Mouse (Mus musculus) hindbrain, embryonic 10.5 days (tissue): ENCODE measurements around the gene Dnajc5g. TPM values are rescaled to one million over a fixed set of nuclear protein-coding genes. Genes with fewer than 3 reads are reported as not detected.
A peak's percentile ranks its signal among the peaks of the same experiment; 100 is the strongest.

Experiments
- DNase-seq: peaks from one replicate; pipeline ENCODE4 v3.0.0-alpha.2; 2017; ENCODE audit warnings: low spot score
- H3K27ac ChIP-seq: fragments of 300-500 bp; sonication (generic); 2 replicates; pipeline ENCODE4 v1.5.1; 2016; ENCODE audit warnings: mild to moderate bottlenecking, moderate library complexity
- H3K27me3 ChIP-seq: fragments of 300-500 bp; sonication (generic); 2 replicates; pipeline ENCODE4 v1.6.1; 2016; ENCODE audit warnings: mild to moderate bottlenecking; ENCODE audit not compliant: poor library complexity, insufficient read depth, severe bottlenecking
- H3K36me3 ChIP-seq: fragments of 300-500 bp; sonication (generic); 2 replicates; pipeline ENCODE4 v1.6.1; 2016; ENCODE audit warnings: mild to moderate bottlenecking, moderate library complexity
- H3K4me1 ChIP-seq: fragments of 300-500 bp; sonication (generic); replicated peaks from 2 replicates; pipeline ENCODE4 v1.6.1; 2016; ENCODE audit warnings: mild to moderate bottlenecking
- H3K4me3 ChIP-seq: fragments of 300-500 bp; sonication (generic); 2 replicates; pipeline ENCODE4 v1.5.1; 2016; ENCODE audit warnings: mild to moderate bottlenecking, moderate library complexity
- H3K9me3 ChIP-seq: fragments of 300-500 bp; sonication (generic); 2 replicates; pipeline ENCODE4 v1.6.1; 2016; ENCODE audit warnings: mild to moderate bottlenecking, moderate library complexity
- WGBS: fragments of 180-500 bp; shearing (Covaris S2); methylation state at CpG from one replicate; pipeline ENCODE4 v1.1.7; 2016; 5-methylcytosine and 5-hydroxymethylcytosine counted together
- polyA plus RNA-seq: library from polyadenylated mRNA; unstranded; fragments of >200 nt; fragmentation: Nextera tagmentation; extraction: Ambion mirVana; gene quantifications from 2 replicates; pipeline ENCODE4 v1.2.1, GENCODE M21; 2016

Gene Dnajc5g
- not detected in 2 replicates for polyA plus RNA-seq

DNA sequence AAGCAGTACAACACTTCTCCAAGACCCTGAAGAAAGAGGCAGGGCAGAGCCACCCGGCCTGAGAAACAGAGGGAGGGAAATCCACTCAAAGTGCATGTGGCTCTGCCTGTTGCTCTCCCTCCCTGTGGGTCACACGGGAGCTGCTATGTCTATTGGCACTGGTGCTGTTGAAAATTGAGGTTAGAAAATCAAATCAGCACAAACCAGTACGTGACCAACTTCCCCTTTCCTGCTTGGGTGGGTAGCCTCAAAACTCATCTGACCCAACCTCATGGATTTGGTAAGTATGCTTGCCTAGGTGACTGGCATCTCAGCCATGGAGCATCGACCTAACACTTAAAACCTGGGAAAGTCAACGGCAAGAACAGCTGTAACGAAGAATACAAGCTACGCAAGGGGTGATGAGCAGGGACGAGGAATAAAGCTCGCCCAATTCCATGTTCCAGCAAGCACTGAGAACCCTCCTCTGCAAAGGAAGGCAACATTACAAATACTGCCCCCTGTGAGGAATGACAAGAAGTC lies at the start of gene Dnajc5g:
Dnajc5g (plus strand) TSS at position 472 of the 522 bp plus-strand sequence.
- H3K4me3 ChIP-seq, result no peak within 1 kb of the TSS
- no peaks in the 10 kb centered on the region for H3K36me3 ChIP-seq
- H3K4me1 ChIP-seq, result no peaks in the 10 kb centered on the region

DNA sequence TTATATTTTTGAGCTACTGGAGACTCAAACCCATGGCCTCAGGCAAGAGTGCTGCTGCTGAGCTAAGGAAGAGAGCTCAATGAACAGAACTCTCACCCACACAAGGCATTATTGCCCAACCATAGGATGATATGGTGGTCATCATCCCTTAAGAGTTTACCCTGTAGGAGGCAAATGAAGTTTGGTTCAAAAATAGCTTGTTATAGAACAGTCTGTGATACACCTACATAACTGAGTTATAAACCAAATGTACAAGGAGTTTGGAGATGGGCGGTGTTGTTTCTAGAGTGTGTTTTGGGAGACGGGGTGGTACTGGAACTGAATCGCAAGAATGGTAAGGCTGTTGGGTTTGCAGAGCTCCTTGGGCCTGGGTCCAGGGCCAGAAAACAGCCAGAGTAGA lies 36.3 kb upstream of the Dnajc5g start:
- Histone ChIP-seq H3K27ac (no peak overlapping the region), H3K9me3 (no peaks in the 10 kb centered on the region), H3K36me3 (peaks cover 99% of the 10 kb centered on the region), H3K4me1 (no peaks in the 10 kb centered on the region), H3K4me3 (no peak overlapping the region), H3K27me3 (no peaks in the 10 kb centered on the region)
- WGBS, result 95% methylated on average over 3 of the region's 3 CpGs
- no peak for DNase-seq

More for the DNA sequence above, at the start of gene Dnajc5g:
- no peak for DNase-seq
- Histone ChIP-seq H3K27me3 (peaks cover 3% of the 10 kb centered on the region; the same call in 1 of the 2 replicates), H3K27ac (no peak within 1 kb of the TSS), H3K9me3 (no peaks in the 10 kb centered on the region)
- WGBS, result 84% methylated on average over 9 of the region's 9 CpGs

DNA sequence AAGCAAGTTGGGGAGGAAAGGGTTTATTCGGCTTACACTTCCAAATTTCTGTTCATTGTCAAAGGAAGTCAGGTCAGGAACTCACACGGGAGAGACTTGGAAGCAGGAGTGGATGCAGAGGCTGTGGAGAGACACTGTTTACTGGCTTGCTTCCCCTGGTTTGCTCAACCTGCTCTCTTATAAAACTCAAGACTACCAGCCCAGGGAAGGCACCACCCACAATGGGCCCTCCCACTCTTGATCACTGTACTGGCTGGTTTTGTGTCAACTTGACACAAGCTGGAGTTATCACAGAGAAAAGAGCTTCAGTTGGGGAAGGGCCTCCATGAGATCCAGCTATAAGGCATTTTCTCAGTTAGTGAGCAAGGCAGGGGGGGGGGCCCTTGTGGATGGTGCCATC lies 35.0 kb upstream of the Dnajc5g start:
- 97% methylated on average over 2 of the region's 2 CpGs for WGBS
- H3K27me3 ChIP-seq, result no peaks in the 10 kb centered on the region

DNA sequence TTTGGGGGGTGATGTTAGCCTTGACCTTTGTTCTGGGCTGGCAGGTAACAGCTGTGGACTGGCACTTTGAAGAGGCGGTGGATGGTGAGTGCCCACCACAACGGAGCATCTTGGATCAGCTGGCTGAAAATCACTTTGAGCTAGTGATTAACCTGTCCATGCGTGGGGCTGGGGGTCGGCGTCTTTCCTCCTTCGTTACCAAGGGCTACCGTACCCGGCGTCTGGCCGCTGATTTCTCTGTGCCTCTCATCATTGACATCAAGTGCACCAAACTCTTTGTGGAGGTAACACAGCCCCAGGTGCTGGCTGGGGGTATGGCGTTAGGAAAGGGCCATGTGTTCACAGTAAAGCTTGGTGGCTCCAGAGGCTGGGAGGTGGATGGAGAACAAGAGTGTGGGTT lies 34.3 kb upstream of the Dnajc5g start:
- Histone ChIP-seq H3K27me3 (no peaks in the 10 kb centered on the region), H3K27ac (no peak overlapping the region), H3K4me1 (no peaks in the 10 kb centered on the region), H3K36me3 (peaks cover 100% of the 10 kb centered on the region), H3K4me3 (no peak overlapping the region), H3K9me3 (no peaks in the 10 kb centered on the region)
- DNase-seq, result no peak
- WGBS, result 93% methylated on average over 11 of the region's 11 CpGs

More for the DNA sequence above, 35.0 kb upstream of the Dnajc5g start:
- H3K4me1 ChIP-seq, result no peaks in the 10 kb centered on the region
- peaks cover 100% of the 10 kb centered on the region for H3K36me3 ChIP-seq
- DNase-seq, result no peak
- H3K4me3 ChIP-seq, result no peak overlapping the region
- no peaks in the 10 kb centered on the region for H3K9me3 ChIP-seq
- no peak overlapping the region for H3K27ac ChIP-seq

DNA sequence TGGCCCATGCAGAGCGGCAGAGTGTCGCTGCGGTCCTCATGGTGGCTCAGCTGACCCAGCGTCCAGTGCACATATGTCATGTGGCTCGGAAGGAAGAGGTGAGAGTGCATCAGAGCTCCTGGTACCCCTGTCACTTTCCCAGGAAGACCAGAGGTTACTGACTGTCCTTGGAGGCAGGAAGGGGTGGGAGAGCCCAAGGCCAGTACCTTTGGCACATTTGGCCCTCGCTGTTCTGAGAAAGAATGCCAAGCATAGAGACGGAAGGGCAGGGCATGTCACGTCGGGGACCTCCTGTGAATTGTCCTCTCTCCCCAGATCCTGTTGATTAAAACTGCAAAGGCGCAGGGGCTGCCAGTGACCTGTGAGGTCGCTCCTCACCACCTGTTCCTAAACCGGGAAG lies 32.9 kb upstream of the Dnajc5g start:
- Histone ChIP-seq H3K4me1 (no peaks in the 10 kb centered on the region), H3K4me3 (no peak overlapping the region), H3K27me3 (no peaks in the 10 kb centered on the region), H3K9me3 (no peaks in the 10 kb centered on the region), H3K36me3 (peaks cover 100% of the 10 kb centered on the region), H3K27ac (no peak overlapping the region)
- no peak for DNase-seq
- 94% methylated on average over 12 of the region's 12 CpGs for WGBS

DNA sequence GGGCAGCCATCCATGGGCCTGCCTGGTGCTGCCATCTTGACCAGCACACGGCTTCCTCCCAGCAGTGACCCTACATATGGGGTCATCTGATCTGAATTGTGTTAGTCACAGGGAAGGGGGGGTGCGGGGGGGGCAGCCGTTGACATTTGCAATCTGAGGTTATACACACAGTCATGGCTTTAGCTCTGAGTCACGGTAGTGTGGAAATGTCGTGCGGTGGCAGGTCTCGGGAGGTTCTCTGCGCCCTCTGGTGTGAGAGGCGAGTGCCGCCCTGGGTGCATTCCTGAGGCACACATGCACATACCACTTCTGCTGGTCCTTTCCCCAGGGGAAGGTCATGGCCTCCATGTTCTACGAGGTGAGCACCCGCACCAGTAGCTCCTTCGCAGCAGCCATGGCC lies 29.7 kb upstream of the Dnajc5g start:
- no peaks in the 10 kb centered on the region for H3K27me3 ChIP-seq
- H3K9me3 ChIP-seq, result no peaks in the 10 kb centered on the region
- H3K27ac ChIP-seq, result no peak overlapping the region
- WGBS, result 90% methylated on average over 13 of the region's 13 CpGs
- H3K4me3 ChIP-seq, result no peak overlapping the region
- DNase-seq, result no peak
- H3K36me3 ChIP-seq, result peaks cover 79% of the 10 kb centered on the region
- H3K4me1 ChIP-seq, result no peaks in the 10 kb centered on the region

DNA sequence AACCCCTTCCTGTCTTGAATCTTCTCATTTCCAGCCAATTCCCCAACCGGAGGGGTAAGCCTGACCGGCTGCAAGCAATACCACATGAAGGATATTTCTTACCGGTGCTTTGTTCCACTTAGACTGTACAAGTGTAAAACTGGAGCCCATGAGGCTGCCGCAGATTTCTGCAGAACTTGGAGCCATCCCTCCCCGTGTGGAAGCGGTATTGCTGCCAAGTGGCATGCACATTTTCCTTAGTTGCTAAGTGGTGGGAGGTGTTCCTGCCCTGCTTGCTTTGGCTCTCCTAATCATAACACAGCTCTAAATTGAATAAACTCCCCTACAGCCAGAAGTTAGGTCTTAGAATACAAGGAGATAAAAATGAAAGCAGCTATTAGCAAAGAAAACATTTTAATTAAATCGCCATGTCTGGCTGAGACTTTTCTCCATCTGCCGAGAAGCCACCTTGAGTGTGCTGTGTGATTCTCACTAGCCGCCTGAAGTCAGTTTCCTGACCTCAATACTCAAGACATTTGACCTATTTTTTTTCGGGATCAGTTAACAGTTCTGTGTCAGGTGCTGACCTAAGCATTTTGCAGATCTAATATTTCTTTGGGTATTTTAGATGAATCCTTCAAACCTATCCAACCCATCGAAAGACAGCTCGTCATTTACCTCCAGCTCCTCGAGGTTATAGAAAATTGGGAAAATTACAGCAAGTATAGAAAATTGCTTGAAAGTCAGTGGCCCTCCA lies 25.9 kb upstream of the Dnajc5g start:
- Histone ChIP-seq H3K36me3 (peaks cover 41% of the 10 kb centered on the region), H3K4me1 (peaks cover 23% of the 10 kb centered on the region), H3K9me3 (no peaks in the 10 kb centered on the region), H3K4me3 (no peak overlapping the region), H3K27ac (no peak overlapping the region), H3K27me3 (peaks cover 11% of the 10 kb centered on the region)
- WGBS, result 83% methylated on average over 13 of the region's 13 CpGs
- no peak for DNase-seq

DNA sequence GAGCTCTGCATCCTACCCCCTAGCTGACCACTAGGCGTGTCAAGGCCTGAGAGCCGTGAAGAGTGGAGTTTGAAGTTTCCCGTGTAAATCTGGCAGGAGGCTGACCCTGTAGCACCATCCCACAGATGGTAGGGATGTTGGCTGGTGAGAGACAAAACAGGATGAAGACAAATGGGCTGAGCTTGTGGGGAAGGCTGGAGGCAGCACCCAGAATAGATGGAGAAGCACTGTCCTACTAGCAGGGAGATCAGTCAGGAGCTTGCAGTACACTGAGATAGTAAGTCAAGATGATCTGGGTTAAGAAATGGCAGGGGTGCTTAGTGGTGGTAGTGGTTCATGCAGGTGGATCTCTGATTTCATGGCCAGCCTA lies 25.3 kb upstream of the Dnajc5g start:
- Histone ChIP-seq H3K36me3 (peaks cover 35% of the 10 kb centered on the region), H3K9me3 (no peaks in the 10 kb centered on the region), H3K27ac (no peak overlapping the region), H3K4me1 (peaks cover 23% of the 10 kb centered on the region), H3K4me3 (no peak overlapping the region), H3K27me3 (peaks cover 17% of the 10 kb centered on the region)
- WGBS, result 65% methylated on average over 3 of the region's 3 CpGs
- no peak for DNase-seq

DNA sequence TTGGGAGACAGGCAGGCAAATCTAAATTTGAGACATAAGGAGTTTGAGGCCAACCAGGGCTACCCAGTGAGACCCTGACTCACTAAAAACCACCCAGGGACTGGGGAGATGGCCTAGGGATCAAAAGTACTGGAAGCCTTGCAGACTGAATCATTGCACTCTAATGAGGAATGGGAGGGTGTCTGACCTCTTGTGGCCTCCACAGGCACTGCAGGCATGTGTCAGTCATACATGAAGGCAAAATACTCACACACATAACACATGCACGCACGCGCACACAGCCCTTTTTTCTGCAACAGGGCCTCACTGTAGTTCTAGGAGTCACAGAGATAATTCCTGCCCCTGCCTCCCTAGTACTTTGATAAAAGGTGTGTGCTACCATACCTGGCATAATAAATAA lies 24.7 kb upstream of the Dnajc5g start:
- H3K4me3 ChIP-seq, result no peak overlapping the region
- peaks cover 23% of the 10 kb centered on the region for H3K27me3 ChIP-seq
- H3K9me3 ChIP-seq, result no peaks in the 10 kb centered on the region
- 76% methylated on average over 3 of the region's 3 CpGs for WGBS
- H3K4me1 ChIP-seq, result peaks cover 29% of the 10 kb centered on the region
- H3K27ac ChIP-seq, result no peak overlapping the region
- H3K36me3 ChIP-seq, result peaks cover 29% of the 10 kb centered on the region
- DNase-seq, result peak; percentile 56

DNA sequence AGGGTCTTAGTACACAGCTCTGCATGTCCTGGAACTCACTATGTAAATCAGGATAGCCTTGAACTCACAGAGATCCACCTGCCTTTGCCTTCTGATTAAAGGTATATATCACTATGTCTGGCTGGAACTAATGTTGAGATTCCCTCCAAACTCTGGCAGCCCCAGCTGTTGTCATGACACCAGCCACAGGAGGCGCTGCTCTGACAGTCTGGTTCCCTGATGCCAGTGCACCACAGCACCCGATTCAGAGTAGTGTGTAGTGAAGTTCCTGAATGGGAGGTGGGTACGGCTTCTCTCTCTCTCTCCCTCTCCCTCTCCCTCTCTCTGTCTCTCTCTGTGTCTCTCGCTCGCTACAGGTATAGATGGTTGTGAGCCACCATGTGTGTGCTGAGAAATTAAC lies 23.7 kb upstream of the Dnajc5g start:
- Histone ChIP-seq H3K36me3 (peaks cover 19% of the 10 kb centered on the region), H3K9me3 (no peaks in the 10 kb centered on the region), H3K4me1 (peaks cover 34% of the 10 kb centered on the region), H3K27ac (peak overlapping the region; percentile 67), H3K27me3 (peaks cover 30% of the 10 kb centered on the region), H3K4me3 (peak overlapping the region; percentile 7; the same call in 1 of the 2 replicates)
- DNase-seq, result peak; percentile 67
- 7% methylated on average over 5 of the region's 5 CpGs for WGBS

DNA sequence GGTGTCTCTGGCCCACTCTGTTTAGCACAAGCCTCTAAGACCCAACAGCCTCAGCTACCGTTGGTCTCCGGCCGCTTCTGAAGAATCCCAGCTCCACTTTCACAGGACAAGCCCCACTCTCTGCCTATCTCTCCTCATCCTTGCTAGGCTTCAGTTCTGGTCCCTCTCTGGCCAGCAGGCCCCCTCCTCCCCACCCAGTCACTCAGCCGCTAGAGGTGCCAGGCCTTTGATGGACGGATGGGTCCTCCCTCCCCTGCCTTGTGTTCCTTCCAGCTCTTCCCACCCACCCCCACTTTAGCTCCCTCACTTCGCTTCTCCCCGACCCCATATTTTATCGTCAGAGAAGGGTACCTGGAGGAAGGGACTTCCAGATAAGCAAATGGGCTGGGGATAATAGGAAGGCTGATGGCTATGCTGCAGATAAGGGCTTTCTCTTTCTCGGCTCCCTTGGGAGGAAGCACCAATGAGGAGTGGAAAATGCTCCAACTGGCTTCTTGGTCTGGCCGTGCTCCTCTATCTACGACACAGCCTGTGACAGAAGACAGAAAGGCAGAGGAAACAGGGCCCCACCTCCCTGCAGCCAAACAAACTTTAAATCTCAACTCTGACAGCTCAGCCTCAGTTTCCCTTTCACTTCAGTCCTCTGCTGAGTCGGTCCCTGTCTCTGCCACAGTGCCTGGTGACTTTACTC lies 23.0 kb upstream of the Dnajc5g start:
- WGBS, result 38% methylated on average over 12 of the region's 12 CpGs
- DNase-seq, result no peak
- peak overlapping the region; percentile 67 for H3K27ac ChIP-seq

DNA sequence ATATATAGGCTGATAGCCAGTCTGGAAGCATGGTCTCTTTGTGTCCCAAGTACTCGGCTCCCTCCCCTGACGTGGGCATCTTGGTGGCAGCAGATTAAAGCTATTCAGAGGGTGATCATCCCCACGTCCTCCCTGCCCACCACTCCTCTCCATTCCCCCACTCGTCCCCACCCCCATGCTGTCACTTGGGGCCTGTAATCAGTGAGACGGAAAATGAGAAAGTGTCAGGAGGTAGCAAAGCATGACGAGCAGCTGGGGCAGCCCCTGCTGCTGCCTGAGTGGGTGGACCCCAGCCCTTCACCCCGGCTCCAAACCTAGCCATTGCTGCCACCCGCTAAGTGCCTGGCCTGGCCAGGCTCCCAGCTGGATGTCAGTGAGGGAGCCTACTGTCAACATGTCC lies 22.1 kb upstream of the Dnajc5g start:
- H3K4me1 ChIP-seq, result peaks cover 34% of the 10 kb centered on the region
- peak overlapping the region; percentile 67; the same call in 1 of the 2 replicates for H3K27ac ChIP-seq
- H3K27me3 ChIP-seq, result peaks cover 46% of the 10 kb centered on the region
- no peaks in the 10 kb centered on the region for H3K9me3 ChIP-seq
- peaks cover 3% of the 10 kb centered on the region for H3K36me3 ChIP-seq
- WGBS, result 9% methylated on average over 8 of the region's 8 CpGs
- peak overlapping the region; percentile 20; the same call in 1 of the 2 replicates for H3K4me3 ChIP-seq
- DNase-seq, result peak; percentile 37

More for the DNA sequence above, 23.0 kb upstream of the Dnajc5g start:
- Histone ChIP-seq H3K36me3 (peaks cover 12% of the 10 kb centered on the region), H3K27me3 (peaks cover 38% of the 10 kb centered on the region), H3K4me1 (peaks cover 34% of the 10 kb centered on the region), H3K4me3 (peak overlapping the region; percentile 12; the same call in 1 of the 2 replicates), H3K9me3 (no peaks in the 10 kb centered on the region)

DNA sequence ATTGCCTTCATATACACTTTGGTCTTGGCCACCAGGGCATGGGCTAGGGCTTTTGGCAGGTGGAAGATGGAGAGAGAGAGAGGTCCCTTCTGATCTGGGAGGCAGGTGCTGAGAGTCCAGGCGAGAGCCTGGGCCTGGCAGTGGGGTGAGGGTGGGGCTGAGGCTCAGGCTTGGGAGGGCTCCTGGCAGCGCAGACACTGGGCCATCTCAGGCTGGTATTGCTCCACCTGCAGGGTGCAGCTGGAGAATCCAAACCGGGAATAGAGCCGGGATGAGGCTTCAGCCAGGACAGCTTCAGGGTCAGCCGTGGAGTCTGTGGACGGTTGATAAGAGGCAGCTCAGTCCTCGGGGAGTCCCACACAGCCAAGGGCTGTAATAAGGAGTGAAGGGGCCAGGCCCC lies 19.5 kb upstream of the Dnajc5g start:
- no peak overlapping the region for H3K4me3 ChIP-seq
- no peaks in the 10 kb centered on the region for H3K36me3 ChIP-seq
- peak overlapping the region; percentile 35; the same call in 1 of the 2 replicates for H3K27ac ChIP-seq
- H3K27me3 ChIP-seq, result peaks cover 73% of the 10 kb centered on the region
- no peak for DNase-seq
- H3K9me3 ChIP-seq, result no peaks in the 10 kb centered on the region
- WGBS, result 33% methylated on average over 7 of the region's 7 CpGs
- peaks cover 34% of the 10 kb centered on the region for H3K4me1 ChIP-seq
